Mouse (Mus musculus): ENCODE data around the gene Fam83d. TPM values are rescaled to one million over a fixed set of nuclear protein-coding genes. Genes with fewer than 3 reads are reported as not detected.

Gene Fam83d
- polyA plus RNA-seq (2014; fragmentation: Illumina TruSeq; extraction: RNeasy Lipid Tissue Mini Kit (QIAGEN cat#74804); ENCODE audit: insufficient read depth, low read depth, low replicate concordance), result 0.30 TPM

DNA sequence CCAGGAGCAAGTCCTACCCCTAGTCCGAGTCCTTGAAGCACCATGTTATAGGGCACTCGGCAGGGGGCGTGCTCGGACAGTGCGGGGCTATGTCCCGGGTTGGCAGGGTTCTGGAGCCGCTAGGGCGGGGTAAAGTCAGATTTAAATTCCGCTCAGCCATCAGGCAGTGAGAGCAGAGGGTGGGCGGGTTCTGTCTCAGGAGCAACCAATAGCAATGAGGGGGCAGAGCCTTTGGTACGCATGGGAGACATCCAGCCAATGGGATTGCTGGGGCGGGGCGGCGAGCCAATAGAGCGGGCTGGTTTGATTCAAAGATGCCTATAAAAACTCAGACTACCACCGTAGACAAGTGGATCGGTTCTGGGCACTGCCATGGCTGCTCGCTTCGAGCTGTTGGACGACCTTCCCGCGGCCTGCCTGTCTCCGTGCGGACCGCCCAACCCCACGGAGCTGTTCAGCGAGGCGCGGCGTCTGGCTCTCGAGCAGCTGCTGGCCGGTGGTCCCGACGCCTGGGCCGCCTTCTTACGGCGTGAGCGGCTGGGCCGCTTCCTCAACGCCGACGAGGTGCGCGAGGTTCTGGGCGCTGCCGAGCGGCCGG lies at the start of gene Fam83d:
Gene Fam83d, plus strand, starts transcription at position 352 of the 598 bp plus-strand sequence.

DNA sequence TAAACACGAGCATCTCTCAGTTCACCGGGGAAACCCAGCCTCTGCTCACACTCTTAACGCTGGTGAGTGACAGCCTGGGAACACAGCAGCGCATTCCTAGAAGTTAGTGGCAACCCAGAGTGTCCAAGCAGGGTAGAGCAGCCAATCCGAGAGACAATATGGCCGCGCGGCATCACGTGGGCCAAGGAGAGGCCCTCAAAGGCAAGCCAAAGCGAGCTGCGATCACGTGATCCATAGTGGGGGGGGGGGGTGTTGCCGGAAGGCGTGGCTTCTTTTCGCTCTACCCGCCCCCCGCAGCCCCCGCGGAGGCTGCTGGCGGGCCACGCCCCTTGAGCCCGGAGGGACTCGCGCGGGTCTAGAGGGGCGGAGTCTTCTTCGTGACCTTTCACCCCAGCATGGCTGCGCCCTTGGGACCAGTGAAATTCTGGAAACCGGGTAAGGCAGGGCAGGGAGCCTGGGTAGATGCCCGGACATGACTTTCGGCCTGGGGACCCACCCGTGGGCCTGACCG lies 26.7 kb downstream of the Fam83d start, which contains the start of gene Dhx35:
Gene Dhx35, plus strand, starts transcription at position 314 of the 511 bp plus-strand sequence.

Other genes with a start within 250 kb of the Fam83d start
- gene Slc32a1, start 157.3 kb upstream of the Fam83d start, polyA plus RNA-seq (2014; fragmentation: Illumina TruSeq; extraction: RNeasy Lipid Tissue Mini Kit (QIAGEN cat#74804); ENCODE audit: insufficient read depth, low read depth, low replicate concordance), result not detected
- gene Actr5, start 143.2 kb upstream of the Fam83d start, polyA plus RNA-seq (2014; fragmentation: Illumina TruSeq; extraction: RNeasy Lipid Tissue Mini Kit (QIAGEN cat#74804); ENCODE audit: insufficient read depth, low read depth, low replicate concordance), result 8.9 TPM
- 21.9 TPM for gene Ppp1r16b, start 102.7 kb upstream of the Fam83d start, polyA plus RNA-seq (2014; fragmentation: Illumina TruSeq; extraction: RNeasy Lipid Tissue Mini Kit (QIAGEN cat#74804); ENCODE audit: insufficient read depth, low read depth, low replicate concordance)
- 4.3 TPM for gene Dhx35, start 26.7 kb downstream of the Fam83d start, polyA plus RNA-seq (2014; fragmentation: Illumina TruSeq; extraction: RNeasy Lipid Tissue Mini Kit (QIAGEN cat#74804); ENCODE audit: insufficient read depth, low read depth, low replicate concordance)